Mouse (Mus musculus) mouse trophoblast stem cell (cell line): ENCODE data around the gene Cblb.

Experiments
- in situ Hi-C, 2 experiments: fragments of 300-500 bp; cut with MseI, MboI; formaldehyde crosslinking; loops; 2 replicates in 1 of 2; 3 replicates in 1 of 2; pipeline ENCODE4 v1.15.1; 2025

Gene Cblb

GRCm38 (mm10) chr16:52071290-52071689 is 40.3 kb downstream of the Cblb start:
- in situ Hi-C loops: no loop called here

GRCm38 (mm10) chr16:52071766-52072209 is 40.8 kb downstream of the Cblb start:
- in situ Hi-C loops: no loop called here

GRCm38 (mm10) chr16:52076652-52077051 is 45.6 kb downstream of the Cblb start:
- in situ Hi-C loops: no loop called here

- in situ Hi-C loops: no loop called here
Measured at GRCm38 (mm10) chr16:52077901-52078300, 46.9 kb downstream of the Cblb start.

- in situ Hi-C loops: no loop called here
Measured at GRCm38 (mm10) chr16:52078758-52079474, 47.9 kb downstream of the Cblb start.

GRCm38 (mm10) chr16:52079475-52079823 is 48.4 kb downstream of the Cblb start:
- in situ Hi-C loops: no loop called here

GRCm38 (mm10) chr16:52080619-52081395 is 49.8 kb downstream of the Cblb start:
- in situ Hi-C loops: no loop called here

GRCm38 (mm10) chr16:52081756-52082155 is 50.7 kb downstream of the Cblb start:
- in situ Hi-C loops: no loop called here

- in situ Hi-C loops: no loop called here
Measured at GRCm38 (mm10) chr16:52086793-52087450, 55.9 kb downstream of the Cblb start.

- in situ Hi-C loops: no loop called here
Measured at GRCm38 (mm10) chr16:52089354-52089753, 58.3 kb downstream of the Cblb start.

- in situ Hi-C loops: no loop called here
Measured at GRCm38 (mm10) chr16:52090899-52091298, 59.9 kb downstream of the Cblb start.

GRCm38 (mm10) chr16:52093325-52094253 is 62.6 kb downstream of the Cblb start:
- in situ Hi-C loops: no loop called here

- in situ Hi-C loops: no loop called here
Measured at GRCm38 (mm10) chr16:52094735-52095459, 63.9 kb downstream of the Cblb start.

GRCm38 (mm10) chr16:52095643-52096042 is 64.6 kb downstream of the Cblb start:
- in situ Hi-C loops: no loop called here

- in situ Hi-C loops: no loop called here
Measured at GRCm38 (mm10) chr16:52100466-52100865, 69.4 kb downstream of the Cblb start.

- in situ Hi-C loops: no loop called here
Measured at GRCm38 (mm10) chr16:52104608-52105007, 73.6 kb downstream of the Cblb start.

- in situ Hi-C loops: no loop called here
Measured at GRCm38 (mm10) chr16:52107836-52108235, 76.8 kb downstream of the Cblb start.

- in situ Hi-C loops: no loop called here
Measured at GRCm38 (mm10) chr16:52114473-52114872, 83.4 kb downstream of the Cblb start.

GRCm38 (mm10) chr16:52119003-52119402 is 88.0 kb downstream of the Cblb start:
- in situ Hi-C loops: no loop called here

GRCm38 (mm10) chr16:52124974-52125373 is 93.9 kb downstream of the Cblb start:
- in situ Hi-C loops: no loop called here

GRCm38 (mm10) chr16:52125896-52126295 is 94.9 kb downstream of the Cblb start:
- in situ Hi-C loops: no loop called here
